Mouse (Mus musculus): ENCODE results near the gene Tyw1.

Gene Tyw1

GRCm38 (mm10) chr5:130313488-130313887 lies 58.1 kb downstream of the Tyw1 start:
- in situ Hi-C loops (cut with MboI): no loop called here

- in situ Hi-C loops (cut with MboI): no loop called here
Observed at GRCm38 (mm10) chr5:130314926-130315325, 59.5 kb downstream of the Tyw1 start.

DNA sequence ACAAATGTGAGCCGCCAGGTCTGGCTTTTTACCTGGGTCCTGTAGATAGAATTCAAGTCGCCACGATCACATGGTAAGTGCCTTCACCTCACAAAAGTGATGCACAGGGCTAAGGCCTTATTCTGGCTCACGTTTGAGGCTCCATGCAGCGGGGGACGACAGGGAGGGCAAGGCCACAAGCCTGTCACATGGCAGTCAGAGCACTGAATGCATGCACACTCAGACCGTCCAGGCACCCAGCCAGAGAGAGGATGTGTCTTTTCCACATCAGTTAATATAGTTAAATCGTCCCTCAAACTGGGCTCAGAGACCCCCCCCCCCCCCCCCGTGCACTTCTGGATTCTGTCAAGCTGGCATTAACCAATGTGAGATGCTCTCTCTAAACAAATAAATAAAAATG lies 60.9 kb downstream of the Tyw1 start:
- in situ Hi-C loops (cut with MboI): no loop called here

GRCm38 (mm10) chr5:130319783-130320182 lies 64.4 kb downstream of the Tyw1 start:
- in situ Hi-C loops (cut with MboI): no loop called here

- in situ Hi-C loops (cut with MboI): no loop called here
Observed at GRCm38 (mm10) chr5:130320485-130320884, 65.1 kb downstream of the Tyw1 start.

- in situ Hi-C loops (cut with MboI): no loop called here
Observed at GRCm38 (mm10) chr5:130325486-130325885, 70.1 kb downstream of the Tyw1 start.

DNA sequence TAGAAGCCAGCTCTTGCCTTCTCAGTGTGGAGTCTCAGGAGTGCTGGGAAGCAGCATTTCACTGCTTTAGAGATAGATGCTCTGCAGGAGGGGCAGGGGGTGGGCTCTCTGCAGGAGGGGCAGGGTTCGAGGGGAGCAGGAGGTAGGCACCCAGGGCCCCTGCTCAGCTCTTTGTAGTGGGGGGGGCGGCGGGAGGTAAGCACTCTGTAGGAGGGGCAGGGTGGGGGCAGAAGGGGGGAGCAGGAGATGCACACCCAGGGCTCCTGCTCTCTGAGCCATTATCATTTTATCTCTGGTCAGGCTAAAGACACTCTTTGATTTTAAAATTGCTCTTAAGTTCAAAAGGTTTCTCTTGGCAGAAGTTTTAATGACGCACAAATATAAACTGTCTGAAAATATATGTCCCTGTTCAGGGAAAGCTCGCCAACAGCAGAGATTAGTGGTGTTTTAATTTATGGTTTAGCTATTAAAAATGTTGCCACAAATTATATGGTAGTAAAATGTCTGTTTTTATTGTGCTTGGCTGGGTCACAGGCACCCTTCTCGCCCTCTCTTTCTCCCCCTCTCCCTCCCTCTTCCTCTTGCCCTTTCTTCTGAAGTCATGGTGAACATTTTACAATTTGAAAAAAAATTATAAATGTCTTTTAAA lies 72.3 kb downstream of the Tyw1 start:
- in situ Hi-C loops (cut with MboI): no loop called here

DNA sequence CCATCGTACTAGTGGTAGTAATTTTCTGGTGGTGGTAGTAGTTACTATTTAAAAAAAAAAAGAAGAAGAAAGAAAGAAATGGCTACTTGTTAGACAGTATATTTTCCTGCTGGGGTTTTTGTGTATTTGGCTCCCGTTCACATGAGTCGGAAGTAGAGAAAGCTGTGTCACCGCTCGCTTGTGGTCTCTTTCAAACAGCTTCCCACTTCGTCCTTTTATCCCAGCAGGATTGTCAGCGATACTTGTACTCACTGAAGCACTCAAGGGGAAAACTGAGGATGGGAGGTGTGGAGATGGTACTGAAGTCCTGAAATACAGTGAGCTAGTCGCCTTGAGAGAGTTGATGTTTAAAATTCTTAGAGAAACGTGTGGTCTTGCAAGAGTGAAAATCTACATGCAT lies 72.9 kb downstream of the Tyw1 start:
- in situ Hi-C loops (cut with MboI): no loop called here

- in situ Hi-C loops (cut with MboI): no loop called here
Observed at GRCm38 (mm10) chr5:130329889-130330288, 74.5 kb downstream of the Tyw1 start.

- in situ Hi-C loops (cut with MboI): no loop called here
Observed at GRCm38 (mm10) chr5:130330801-130331200, 75.4 kb downstream of the Tyw1 start.

DNA sequence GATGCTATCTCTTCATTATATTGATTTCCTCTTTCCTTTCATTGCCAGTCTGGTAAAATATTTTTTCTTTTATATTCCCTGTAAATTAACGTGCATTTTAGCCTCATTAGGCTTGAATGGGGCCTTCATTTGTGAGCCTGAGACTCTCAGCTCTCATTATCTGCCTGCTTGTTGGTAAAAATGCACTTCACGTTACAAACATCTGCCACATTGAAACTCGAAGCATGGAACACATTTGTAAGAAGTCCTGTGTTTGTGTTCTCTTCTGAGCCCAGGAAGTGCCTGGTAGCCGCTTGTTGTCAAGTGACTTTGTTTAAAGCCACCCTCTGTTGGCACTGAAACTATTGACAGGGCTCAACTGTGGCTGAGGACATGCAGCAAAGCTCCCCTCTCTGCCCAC lies 75.8 kb downstream of the Tyw1 start:
- in situ Hi-C loops (cut with MboI): no loop called here

GRCm38 (mm10) chr5:130333566-130333965 lies 78.1 kb downstream of the Tyw1 start:
- in situ Hi-C loops (cut with MboI): no loop called here

DNA sequence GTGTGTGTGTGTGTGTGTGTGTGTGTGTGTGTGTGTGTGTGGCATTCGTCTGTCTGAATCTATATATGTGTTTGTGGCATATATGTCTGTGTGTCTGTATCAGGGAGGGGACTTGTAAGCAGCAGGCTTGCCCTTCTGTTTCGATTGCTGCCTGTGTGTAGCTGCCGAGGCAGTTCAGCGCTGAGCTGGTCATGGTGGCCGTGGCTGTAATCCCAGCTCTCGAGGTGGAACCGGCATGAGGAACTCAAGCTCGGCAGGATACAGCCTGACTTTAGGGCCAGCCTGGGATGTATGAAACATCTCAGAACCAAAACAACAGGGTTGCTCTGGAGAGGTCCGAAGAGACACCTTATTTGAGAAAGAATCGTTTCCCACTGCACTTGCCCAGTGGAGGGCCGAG lies 78.6 kb downstream of the Tyw1 start:
- in situ Hi-C loops (cut with MboI): no loop called here

DNA sequence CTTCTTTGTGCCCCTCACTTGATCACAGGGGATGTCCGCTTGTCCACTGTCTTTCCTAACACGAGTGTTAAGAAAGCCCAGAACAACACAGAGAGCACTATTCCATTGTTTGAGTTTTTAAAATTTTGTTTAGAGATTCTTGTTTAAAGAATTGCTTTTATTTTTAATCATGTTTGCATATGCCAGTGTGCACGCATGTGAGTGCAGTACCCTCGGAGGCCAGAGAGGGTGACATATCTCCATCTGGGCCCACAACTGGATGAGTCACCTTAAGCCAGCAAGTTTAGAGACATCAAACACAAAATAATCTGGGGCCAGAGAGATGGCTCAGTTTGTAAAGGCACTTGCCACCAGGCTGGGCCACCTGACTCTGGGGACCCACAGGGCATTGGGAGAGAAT lies 80.0 kb downstream of the Tyw1 start:
- in situ Hi-C loops (cut with MboI): no loop called here

DNA sequence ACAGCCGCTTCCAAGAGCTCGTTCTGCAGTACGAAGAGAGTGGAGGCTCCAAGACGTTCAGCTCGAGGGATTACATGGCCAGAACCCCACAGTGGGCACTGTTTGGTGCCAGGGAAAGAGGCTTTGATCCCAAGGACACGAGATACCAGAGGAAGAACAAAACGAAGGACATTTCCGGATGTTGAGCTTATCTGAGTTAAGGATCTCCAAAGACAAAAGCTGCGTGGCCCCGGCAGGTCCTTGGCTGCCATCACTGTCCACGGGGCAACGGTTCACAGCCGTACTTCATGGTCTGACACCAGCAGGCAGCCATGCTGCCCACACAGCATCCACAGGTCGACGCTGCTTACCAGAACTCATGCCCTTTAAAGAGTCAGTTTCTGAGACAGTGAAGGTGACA lies 85.2 kb downstream of the Tyw1 start:
- in situ Hi-C loops (cut with MboI): no loop called here

GRCm38 (mm10) chr5:130344999-130345398 lies 89.6 kb downstream of the Tyw1 start:
- in situ Hi-C loops (cut with MboI): no loop called here

DNA sequence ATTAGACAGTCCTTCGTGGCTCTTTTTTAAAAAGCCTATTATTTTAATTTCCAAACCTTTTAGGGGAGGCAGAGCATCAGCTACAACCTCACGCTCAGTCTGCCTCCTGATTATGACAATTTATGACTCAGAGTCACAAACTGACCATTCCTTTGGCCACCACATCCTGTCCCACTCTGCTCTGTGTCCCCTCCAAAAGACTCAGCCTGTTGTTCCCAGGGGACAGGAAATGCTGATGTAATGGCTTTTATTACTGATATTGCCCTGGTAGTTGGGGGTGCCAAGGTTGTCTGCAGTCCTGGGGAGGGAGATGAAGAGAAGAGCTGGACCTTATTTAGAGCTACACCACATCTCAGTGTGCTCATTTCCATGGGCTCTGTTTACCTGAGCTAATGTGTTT lies 90.5 kb downstream of the Tyw1 start:
- in situ Hi-C loops (cut with MboI): no loop called here

- in situ Hi-C loops (cut with MboI): no loop called here
Observed at GRCm38 (mm10) chr5:130355223-130355622, 99.8 kb downstream of the Tyw1 start.

GRCm38 (mm10) chr5:130363111-130363510 lies 107.7 kb downstream of the Tyw1 start:
- in situ Hi-C loops (cut with MboI): no loop called here

DNA sequence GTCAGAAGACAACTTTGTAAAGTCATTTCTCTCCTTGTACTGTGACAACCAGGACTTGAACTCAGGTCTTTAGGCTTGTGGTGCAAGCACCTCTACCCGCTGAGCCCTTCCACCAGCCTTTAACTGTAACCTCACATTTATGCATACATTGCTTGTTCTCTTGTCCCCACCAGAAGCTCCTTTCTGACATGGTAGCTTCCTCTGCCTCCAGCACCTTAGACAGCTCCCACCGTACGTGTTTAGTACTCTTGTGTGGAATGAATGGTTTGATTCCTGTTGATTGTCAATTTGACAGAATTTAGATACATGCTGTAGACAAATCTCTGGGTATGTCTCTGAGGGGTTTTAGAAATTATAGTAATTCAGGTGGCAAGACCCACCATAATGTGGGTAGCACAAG lies 108.4 kb downstream of the Tyw1 start:
- in situ Hi-C loops (cut with MboI): no loop called here

DNA sequence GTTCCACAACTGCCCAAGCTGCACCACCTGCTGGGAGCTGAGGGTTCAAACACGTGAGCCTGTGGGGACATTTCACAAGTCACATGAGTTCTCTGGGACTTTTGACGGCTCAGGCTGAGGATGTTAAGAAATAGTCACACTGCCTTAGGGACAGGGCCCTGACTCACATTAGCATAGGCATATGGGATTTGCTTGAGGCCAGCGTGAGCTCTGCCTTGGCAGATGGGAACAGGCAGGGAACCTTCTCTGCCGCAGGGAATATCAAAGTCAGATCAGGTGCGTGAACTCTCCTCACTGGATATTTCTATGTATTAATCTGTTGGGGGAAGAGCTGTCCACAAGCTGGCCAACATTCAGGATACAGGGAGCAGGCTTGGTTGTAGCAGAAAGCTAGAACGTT lies 112.8 kb downstream of the Tyw1 start:
- in situ Hi-C loops (cut with MboI): no loop called here

- in situ Hi-C loops (cut with MboI): no loop called here
Observed at GRCm38 (mm10) chr5:130369237-130369636, 113.8 kb downstream of the Tyw1 start, which contains the start of gene Caln1. Gene Caln1, plus strand, starts transcription at chr5:130369455.

DNA sequence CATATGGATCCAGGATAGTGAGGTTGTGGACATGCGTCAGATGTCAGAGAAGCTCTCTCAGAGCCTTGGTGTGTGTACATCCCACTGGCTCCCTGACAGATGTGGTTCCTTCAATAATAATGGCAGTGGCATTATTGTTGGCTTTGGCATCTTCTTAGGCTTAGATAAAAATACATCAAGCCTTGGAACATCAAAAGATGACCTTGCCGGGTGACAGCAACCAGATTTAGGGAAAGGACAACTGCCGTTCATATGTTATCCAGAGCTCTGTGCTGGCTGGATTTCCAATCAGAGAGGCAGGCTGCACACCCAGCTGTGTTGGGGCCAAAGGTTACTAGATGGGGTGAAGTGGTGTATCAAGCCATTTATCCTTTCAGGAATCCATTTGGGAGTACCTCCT lies 120.0 kb downstream of the Tyw1 start:
- in situ Hi-C loops (cut with MboI): no loop called here

DNA sequence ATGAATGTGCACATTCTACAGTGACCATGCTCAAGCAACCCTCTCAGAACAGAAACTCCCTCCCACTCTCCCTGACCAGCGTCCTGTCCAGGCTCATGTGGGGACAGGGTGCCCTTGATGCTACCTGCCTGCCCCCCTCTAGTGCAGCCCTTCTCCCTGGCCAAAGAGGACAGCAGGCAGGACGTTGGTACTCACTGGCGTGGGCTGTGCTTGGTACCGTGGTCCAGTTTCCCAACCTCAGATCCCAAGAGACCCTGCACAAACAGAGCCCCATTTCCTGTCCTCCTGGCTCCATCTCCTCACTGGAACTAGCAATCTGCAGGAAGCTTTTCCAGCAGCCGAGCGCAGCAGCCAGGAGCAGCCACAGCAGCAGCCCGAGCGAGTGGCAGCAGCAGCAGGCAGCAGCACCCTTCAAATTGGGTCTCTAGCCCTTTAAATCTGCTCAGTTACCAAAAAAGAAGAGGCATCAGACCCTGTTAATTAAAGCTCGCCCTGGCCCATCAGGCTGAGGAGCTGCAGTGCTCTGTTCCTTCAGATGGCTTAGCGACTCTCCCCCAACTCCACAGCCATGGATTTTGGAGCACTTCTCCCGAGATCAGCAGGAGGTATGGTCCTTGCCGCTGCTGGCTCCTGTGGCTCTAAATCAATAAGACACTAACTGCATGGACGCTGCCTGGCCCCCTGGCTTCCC lies 128.9 kb downstream of the Tyw1 start, which contains the start of gene A330070K13Rik:
Gene A330070K13Rik (minus strand): TSS at position 410 of the 691 bp plus-strand sequence.
- in situ Hi-C loops (cut with MboI): no loop called here
